Mouse (Mus musculus): ENCODE results near the gene Snrk. TPM values are rescaled to one million over a fixed set of nuclear protein-coding genes. Genes with fewer than 3 reads are reported as not detected.

The Snrk gene
- total RNA-seq, 2 experiments from 2014 or later = 45.3 to 58.3 TPM

Other genes starting within 250 kb of the Snrk start
- gene Ackr2, start 218.9 kb upstream of the Snrk start, total RNA-seq (2021) = 1 to 10 TPM in 1 of 2 experiments, under 1 TPM in 1; 0.64 to 1.8 TPM
- gene Cyp8b1, start 201.0 kb upstream of the Snrk start, total RNA-seq (2021) = not detected
- under 1 TPM; 0.62 to 0.71 TPM for gene Fam198a, start 166.3 kb upstream of the Snrk start, total RNA-seq (2021)
- 10 to 100 TPM; 15.9 to 16.6 TPM for gene Pomgnt2, start 120.2 kb upstream of the Snrk start, total RNA-seq (2021)
- 10 to 100 TPM; 42.8 to 45.3 TPM for gene Ano10, start 177.2 kb downstream of the Snrk start, total RNA-seq (2021)
- gene Abhd5, start 234.3 kb downstream of the Snrk start, total RNA-seq (2021) = 10 to 100 TPM; 46.7 to 48.2 TPM

Data from gastrocnemius, adult 18-20 months (tissue).